Mouse (Mus musculus) liver, embryonic 14.5 days (tissue): ENCODE data around the gene Ddx5.

ENCODE experiments used
- CTCF ChIP-seq: IDR thresholded peaks from 2 replicates; pipeline ENCODE4 v1.5.1; 2016; ENCODE audit warnings: antibody characterized with exemption, low read depth, control low read depth
- EP300 ChIP-seq: IDR thresholded peaks from 2 replicates; pipeline ENCODE4 v1.6.1; 2016; ENCODE audit warnings: antibody characterized with exemption, low read depth

GRCm38 (mm10) chr11:106753314-106753713 is 35.7 kb downstream of the Ddx5 start:
- TF ChIP-seq CTCF (no peak), EP300 (no peak)
